Mouse (Mus musculus): ENCODE results near the gene Vgll4. TPM values are rescaled to one million over a fixed set of nuclear protein-coding genes. Genes with fewer than 3 reads are reported as not detected.

The Vgll4 gene
- polyA plus RNA-seq, 1 experiment from 2014 or later = 58.9 TPM

DNA sequence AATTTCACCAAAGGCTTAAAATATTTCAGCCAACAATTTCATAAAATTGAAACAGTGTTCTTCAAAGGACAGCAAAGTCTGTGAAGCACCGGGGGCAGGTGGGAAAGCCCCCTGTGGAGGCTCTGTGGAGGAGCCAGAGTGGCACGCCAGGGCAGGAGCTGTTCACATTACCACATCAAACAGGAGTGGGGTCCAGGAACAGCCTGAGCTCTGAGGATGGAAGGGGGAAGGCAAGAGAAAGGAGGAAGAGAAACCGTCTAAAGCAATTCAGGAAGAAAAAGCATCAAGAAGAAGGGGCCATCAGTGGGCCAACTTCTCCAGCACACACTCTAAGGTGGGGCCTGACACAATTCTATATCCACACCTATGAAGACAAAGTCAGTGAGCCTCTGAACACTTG lies 36.3 kb upstream of the Vgll4 start:
- H3K4me2 ChIP-seq (ENCODE audit: low read depth, low read length) = no peak overlapping the region
- DNase-seq (ENCODE audit: low spot score) (no peak), ATAC-seq (replicated peaks; ENCODE audit: insufficient number of reproducible peaks, low FRiP score, low TSS enrichment, low read depth) (no peak)
- no peak overlapping the region for H3K4me3 ChIP-seq (ENCODE audit: low read depth, low read length)
- H3K4me1 ChIP-seq (ENCODE audit: control insufficient read depth, insufficient read depth, low read length) = no peaks in the 10 kb centered on the region
- no peak overlapping the region for H3K9ac ChIP-seq (replicated peaks; ENCODE audit: low read length)
- H3K27me3 ChIP-seq (ENCODE audit: control insufficient read depth, insufficient read depth, low read length) = no peaks in the 10 kb centered on the region
- 64% methylated on average over 3 of the region's 3 CpGs for WGBS
- H3K27ac ChIP-seq (replicated peaks; ENCODE audit: low read depth, low read length) = no peak overlapping the region
- peaks cover 2% of the 10 kb centered on the region for H3K36me3 ChIP-seq (replicated peaks; ENCODE audit: control insufficient read depth, insufficient read depth, low read depth, low read length)
- no peaks in the 10 kb centered on the region for H3K9me3 ChIP-seq (replicated peaks; ENCODE audit: control insufficient read depth, low read length)

DNA sequence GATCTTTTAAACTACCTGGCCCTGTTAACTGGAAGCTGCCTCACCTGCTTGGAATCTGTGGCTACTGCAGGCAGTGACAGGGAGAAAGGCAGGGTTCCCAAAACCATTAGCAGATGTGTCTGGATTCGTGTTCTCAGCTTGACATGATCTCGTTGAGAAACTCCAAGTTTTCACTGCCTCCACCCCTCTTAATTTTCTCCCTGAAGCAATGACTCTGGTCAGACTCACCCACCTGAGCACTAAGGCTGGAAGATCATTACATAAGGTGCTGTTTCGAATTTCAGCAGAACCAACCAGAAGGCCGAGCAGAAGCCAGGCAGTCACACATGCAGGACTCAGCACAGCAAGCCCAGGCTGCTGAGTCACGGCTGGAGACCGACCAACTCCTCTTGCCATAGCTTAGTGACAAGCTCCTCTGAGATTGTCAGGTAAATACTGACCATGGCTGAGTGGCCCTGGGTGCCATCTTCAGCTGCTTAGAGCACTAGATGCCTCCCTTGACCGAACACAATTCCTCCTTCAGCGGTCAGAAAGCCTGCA lies 35.6 kb upstream of the Vgll4 start:
- no peaks in the 10 kb centered on the region for H3K27me3 ChIP-seq (ENCODE audit: control insufficient read depth, insufficient read depth, low read length)
- H3K4me1 ChIP-seq (ENCODE audit: control insufficient read depth, insufficient read depth, low read length) = no peaks in the 10 kb centered on the region
- peaks cover 2% of the 10 kb centered on the region for H3K36me3 ChIP-seq (replicated peaks; ENCODE audit: control insufficient read depth, insufficient read depth, low read depth, low read length)
- H3K4me2 ChIP-seq (ENCODE audit: low read depth, low read length) = no peak overlapping the region
- H3K4me3 ChIP-seq (ENCODE audit: low read depth, low read length) = no peak overlapping the region
- no peak for DNase-seq (ENCODE audit: low spot score)
- WGBS = 80% methylated on average over 8 of the region's 8 CpGs
- no peak for ATAC-seq (replicated peaks; ENCODE audit: insufficient number of reproducible peaks, low FRiP score, low TSS enrichment, low read depth)
- no peak overlapping the region for H3K27ac ChIP-seq (replicated peaks; ENCODE audit: low read depth, low read length)
- H3K9me3 ChIP-seq (replicated peaks; ENCODE audit: control insufficient read depth, low read length) = no peaks in the 10 kb centered on the region
- no peak overlapping the region for H3K9ac ChIP-seq (replicated peaks; ENCODE audit: low read length)

DNA sequence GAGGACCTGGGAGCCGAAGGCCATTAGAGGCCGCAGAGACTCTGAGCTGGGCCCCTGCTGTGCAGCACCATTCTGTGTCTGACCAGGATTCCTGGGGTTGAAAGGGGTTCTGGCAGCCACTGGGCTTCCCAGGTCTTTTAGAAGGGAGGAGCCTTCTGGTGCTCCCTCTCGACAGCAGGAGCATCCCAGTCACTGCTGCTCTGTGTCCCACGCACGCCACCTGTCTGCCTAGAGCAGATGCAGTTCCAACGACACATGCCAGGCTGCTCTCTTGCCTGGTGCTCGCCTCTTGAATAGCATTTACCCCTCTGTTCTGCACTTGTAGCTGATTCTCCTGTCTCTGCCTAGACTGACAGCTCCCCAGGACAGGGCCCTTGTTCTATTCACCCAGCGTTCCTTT lies 34.8 kb upstream of the Vgll4 start:
- DNase-seq (ENCODE audit: low spot score) (no peak), ATAC-seq (replicated peaks; ENCODE audit: insufficient number of reproducible peaks, low FRiP score, low TSS enrichment, low read depth) (no peak)
- H3K27ac ChIP-seq (replicated peaks; ENCODE audit: low read depth, low read length) = no peak overlapping the region
- no peak overlapping the region for H3K9ac ChIP-seq (replicated peaks; ENCODE audit: low read length)
- H3K36me3 ChIP-seq (replicated peaks; ENCODE audit: control insufficient read depth, insufficient read depth, low read depth, low read length) = peaks cover 2% of the 10 kb centered on the region
- no peaks in the 10 kb centered on the region for H3K27me3 ChIP-seq (ENCODE audit: control insufficient read depth, insufficient read depth, low read length)
- no peak overlapping the region for H3K4me2 ChIP-seq (ENCODE audit: low read depth, low read length)
- no peaks in the 10 kb centered on the region for H3K4me1 ChIP-seq (ENCODE audit: control insufficient read depth, insufficient read depth, low read length)
- H3K9me3 ChIP-seq (replicated peaks; ENCODE audit: control insufficient read depth, low read length) = no peaks in the 10 kb centered on the region
- no peak overlapping the region for H3K4me3 ChIP-seq (ENCODE audit: low read depth, low read length)
- 86% methylated on average over 8 of the region's 8 CpGs for WGBS

DNA sequence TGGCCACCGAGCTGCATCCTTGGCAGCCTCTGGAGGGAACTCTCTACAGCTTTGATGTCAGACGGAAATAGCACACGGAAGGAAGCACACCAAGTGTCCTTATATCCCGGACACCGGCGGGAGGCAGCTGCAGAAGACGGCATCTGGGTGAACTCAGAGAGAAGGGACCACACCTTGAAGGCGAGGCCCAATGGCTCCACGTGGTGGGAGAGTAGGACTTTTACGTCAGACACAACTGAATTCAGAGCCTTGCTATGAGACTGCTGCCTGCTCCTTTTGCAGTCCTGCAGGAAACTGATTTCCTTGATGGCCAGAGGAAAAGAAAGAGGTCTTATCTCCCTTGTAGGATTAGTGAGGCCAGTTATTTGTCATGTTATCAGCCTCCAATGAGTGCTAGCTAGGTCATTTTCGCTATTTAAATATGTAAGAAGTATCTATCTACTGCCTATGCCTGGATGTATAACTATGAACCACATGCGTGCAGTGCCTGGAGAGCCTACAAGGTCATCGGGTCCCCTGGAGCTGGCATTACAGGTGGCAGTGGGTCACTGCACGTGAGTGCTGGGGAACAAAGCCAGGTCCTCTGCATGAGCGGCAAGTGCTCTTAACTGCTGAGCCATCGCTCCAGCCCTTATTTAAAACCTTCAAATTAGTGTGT lies 28.7 kb upstream of the Vgll4 start:
- Histone ChIP-seq H3K9ac (replicated peaks; ENCODE audit: low read length) (no peak overlapping the region), H3K4me2 (ENCODE audit: low read depth, low read length) (no peak overlapping the region), H3K9me3 (replicated peaks; ENCODE audit: control insufficient read depth, low read length) (no peaks in the 10 kb centered on the region), H3K4me3 (ENCODE audit: low read depth, low read length) (no peak overlapping the region), H3K36me3 (replicated peaks; ENCODE audit: control insufficient read depth, insufficient read depth, low read depth, low read length) (no peaks in the 10 kb centered on the region), H3K27ac (replicated peaks; ENCODE audit: low read depth, low read length) (no peak overlapping the region), H3K27me3 (ENCODE audit: control insufficient read depth, insufficient read depth, low read length) (no peaks in the 10 kb centered on the region), H3K4me1 (ENCODE audit: control insufficient read depth, insufficient read depth, low read length) (no peaks in the 10 kb centered on the region)
- 81% methylated on average over 16 of the region's 16 CpGs for WGBS
- ATAC-seq (replicated peaks; ENCODE audit: insufficient number of reproducible peaks, low FRiP score, low TSS enrichment, low read depth) = no peak
- DNase-seq (ENCODE audit: low spot score) = no peak

DNA sequence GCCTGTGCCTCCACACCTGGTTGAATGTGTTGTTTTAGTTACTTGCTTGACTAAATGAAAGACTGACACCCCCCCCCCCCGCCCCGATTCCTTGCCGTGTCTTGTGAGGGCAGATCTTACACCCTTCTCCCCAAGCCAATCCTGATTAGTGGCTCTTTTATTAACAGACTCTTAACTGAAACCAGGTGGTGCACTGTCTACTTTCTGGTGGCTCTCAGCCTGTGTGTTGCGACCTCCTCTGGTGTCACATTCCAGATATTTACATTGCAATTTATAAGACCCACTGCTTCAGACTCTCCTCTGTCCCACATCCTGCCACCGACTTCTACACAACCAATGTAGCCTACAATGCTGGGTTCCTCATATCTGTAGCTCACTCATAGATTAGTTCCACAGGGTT lies 27.7 kb upstream of the Vgll4 start:
- no peaks in the 10 kb centered on the region for H3K9me3 ChIP-seq (replicated peaks; ENCODE audit: control insufficient read depth, low read length)
- no peak overlapping the region for H3K9ac ChIP-seq (replicated peaks; ENCODE audit: low read length)
- 34% methylated on average over 5 of the region's 5 CpGs for WGBS
- peak; percentile 61 for DNase-seq (ENCODE audit: low spot score)
- no peaks in the 10 kb centered on the region for H3K36me3 ChIP-seq (replicated peaks; ENCODE audit: control insufficient read depth, insufficient read depth, low read depth, low read length)
- no peak overlapping the region for H3K4me3 ChIP-seq (ENCODE audit: low read depth, low read length)
- no peaks in the 10 kb centered on the region for H3K4me1 ChIP-seq (ENCODE audit: control insufficient read depth, insufficient read depth, low read length)
- no peak overlapping the region for H3K4me2 ChIP-seq (ENCODE audit: low read depth, low read length)
- H3K27ac ChIP-seq (replicated peaks; ENCODE audit: low read depth, low read length) = no peak overlapping the region
- H3K27me3 ChIP-seq (ENCODE audit: control insufficient read depth, insufficient read depth, low read length) = no peaks in the 10 kb centered on the region
- no peak for ATAC-seq (replicated peaks; ENCODE audit: insufficient number of reproducible peaks, low FRiP score, low TSS enrichment, low read depth)

DNA sequence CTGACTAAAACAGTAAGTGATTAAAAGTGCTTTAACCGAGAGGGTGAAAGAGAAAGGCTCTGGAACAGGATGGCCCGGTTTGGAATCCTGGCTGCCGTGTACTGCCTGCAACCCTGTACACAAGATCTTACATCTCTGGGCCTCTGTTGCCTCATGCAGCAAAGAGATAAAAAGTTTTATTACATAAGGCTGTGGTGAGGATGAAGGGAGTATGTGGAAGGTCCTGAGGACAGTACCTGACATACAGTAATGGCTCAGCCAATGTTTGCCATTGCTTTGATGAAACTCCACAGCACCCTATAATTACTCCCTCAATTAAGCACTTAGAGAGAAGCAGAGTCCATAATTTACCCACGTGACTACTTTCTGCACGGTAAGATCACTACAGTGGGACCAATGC lies 27.1 kb upstream of the Vgll4 start:
- 58% methylated on average over 5 of the region's 5 CpGs for WGBS
- H3K4me1 ChIP-seq (ENCODE audit: control insufficient read depth, insufficient read depth, low read length) = no peaks in the 10 kb centered on the region
- no peaks in the 10 kb centered on the region for H3K36me3 ChIP-seq (replicated peaks; ENCODE audit: control insufficient read depth, insufficient read depth, low read depth, low read length)
- no peak overlapping the region for H3K27ac ChIP-seq (replicated peaks; ENCODE audit: low read depth, low read length)
- ATAC-seq (replicated peaks; ENCODE audit: insufficient number of reproducible peaks, low FRiP score, low TSS enrichment, low read depth) (no peak), DNase-seq (ENCODE audit: low spot score) (no peak)
- no peak overlapping the region for H3K4me2 ChIP-seq (ENCODE audit: low read depth, low read length)
- no peak overlapping the region for H3K4me3 ChIP-seq (ENCODE audit: low read depth, low read length)
- H3K9me3 ChIP-seq (replicated peaks; ENCODE audit: control insufficient read depth, low read length) = no peaks in the 10 kb centered on the region
- H3K27me3 ChIP-seq (ENCODE audit: control insufficient read depth, insufficient read depth, low read length) = no peaks in the 10 kb centered on the region
- no peak overlapping the region for H3K9ac ChIP-seq (replicated peaks; ENCODE audit: low read length)

DNA sequence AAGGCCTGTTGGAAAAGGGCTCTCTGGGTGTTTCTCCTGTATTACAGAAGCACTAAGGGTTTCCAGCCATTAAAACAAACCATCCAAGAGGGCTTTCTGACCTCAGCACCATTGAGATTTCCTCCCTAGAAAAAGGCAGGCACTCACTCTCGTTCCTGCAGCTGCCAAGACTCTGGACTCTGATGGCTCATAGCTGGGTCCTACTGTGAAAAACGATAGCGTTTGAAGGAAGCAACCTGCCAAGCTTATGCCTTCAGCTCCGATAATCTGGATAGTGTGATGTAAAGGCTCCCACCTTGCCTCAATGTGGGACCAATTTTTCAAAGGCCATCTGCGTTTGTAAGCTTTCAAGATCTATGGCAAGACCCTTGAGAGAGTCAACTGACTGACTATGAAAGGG lies 24.3 kb upstream of the Vgll4 start:
- no peak for ATAC-seq (replicated peaks; ENCODE audit: insufficient number of reproducible peaks, low FRiP score, low TSS enrichment, low read depth)
- H3K4me3 ChIP-seq (ENCODE audit: low read depth, low read length) = no peak overlapping the region

DNA sequence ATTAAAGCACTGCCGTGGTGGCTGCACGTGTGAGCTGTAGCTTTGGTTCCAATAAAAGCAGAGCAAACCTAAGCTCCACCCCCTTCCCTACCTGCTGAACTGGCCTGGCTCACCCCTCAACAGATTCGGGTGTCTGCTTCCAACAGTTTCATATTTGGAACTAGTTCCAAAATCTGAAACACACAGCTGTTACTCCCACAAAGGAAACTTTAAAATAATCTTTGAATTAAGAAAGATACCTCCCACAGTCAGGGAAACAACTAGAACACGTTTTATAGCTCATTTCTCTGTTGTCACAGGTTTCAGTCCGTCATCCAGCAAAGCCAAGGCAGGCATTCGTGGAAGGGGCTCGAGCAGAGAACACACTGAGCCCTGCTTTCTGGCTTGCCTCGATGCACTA lies 23.9 kb upstream of the Vgll4 start:
- no peak overlapping the region for H3K9ac ChIP-seq (replicated peaks; ENCODE audit: low read length)
- no peaks in the 10 kb centered on the region for H3K36me3 ChIP-seq (replicated peaks; ENCODE audit: control insufficient read depth, insufficient read depth, low read depth, low read length)
- H3K27me3 ChIP-seq (ENCODE audit: control insufficient read depth, insufficient read depth, low read length) = no peaks in the 10 kb centered on the region
- no peaks in the 10 kb centered on the region for H3K9me3 ChIP-seq (replicated peaks; ENCODE audit: control insufficient read depth, low read length)
- H3K4me3 ChIP-seq (ENCODE audit: low read depth, low read length) = no peak overlapping the region
- 76% methylated on average over 8 of the region's 8 CpGs for WGBS
- no peak overlapping the region for H3K4me2 ChIP-seq (ENCODE audit: low read depth, low read length)
- DNase-seq (ENCODE audit: low spot score) = no peak
- ATAC-seq (replicated peaks; ENCODE audit: insufficient number of reproducible peaks, low FRiP score, low TSS enrichment, low read depth) = no peak
- no peak overlapping the region for H3K27ac ChIP-seq (replicated peaks; ENCODE audit: low read depth, low read length)
- H3K4me1 ChIP-seq (ENCODE audit: control insufficient read depth, insufficient read depth, low read length) = no peaks in the 10 kb centered on the region

More for the DNA sequence above, 24.3 kb upstream of the Vgll4 start:
- DNase-seq (ENCODE audit: low spot score) = no peak
- Histone ChIP-seq H3K36me3 (replicated peaks; ENCODE audit: control insufficient read depth, insufficient read depth, low read depth, low read length) (no peaks in the 10 kb centered on the region), H3K4me2 (ENCODE audit: low read depth, low read length) (no peak overlapping the region), H3K9ac (replicated peaks; ENCODE audit: low read length) (no peak overlapping the region), H3K27me3 (ENCODE audit: control insufficient read depth, insufficient read depth, low read length) (no peaks in the 10 kb centered on the region), H3K27ac (replicated peaks; ENCODE audit: low read depth, low read length) (no peak overlapping the region), H3K9me3 (replicated peaks; ENCODE audit: control insufficient read depth, low read length) (no peaks in the 10 kb centered on the region), H3K4me1 (ENCODE audit: control insufficient read depth, insufficient read depth, low read length) (no peaks in the 10 kb centered on the region)
- 87% methylated on average over 5 of the region's 5 CpGs for WGBS

Data from embryonic facial prominence, embryonic 11.5 days (tissue).